Mouse (Mus musculus): Measurements from ENCODE around the gene Tia1.
"Not testable (repeated sequence)": the region's sequence is repeated elsewhere in the genome, so short reads cannot be mapped to it uniquely, and the experiment has no call there.

Gene Tia1

DNA sequence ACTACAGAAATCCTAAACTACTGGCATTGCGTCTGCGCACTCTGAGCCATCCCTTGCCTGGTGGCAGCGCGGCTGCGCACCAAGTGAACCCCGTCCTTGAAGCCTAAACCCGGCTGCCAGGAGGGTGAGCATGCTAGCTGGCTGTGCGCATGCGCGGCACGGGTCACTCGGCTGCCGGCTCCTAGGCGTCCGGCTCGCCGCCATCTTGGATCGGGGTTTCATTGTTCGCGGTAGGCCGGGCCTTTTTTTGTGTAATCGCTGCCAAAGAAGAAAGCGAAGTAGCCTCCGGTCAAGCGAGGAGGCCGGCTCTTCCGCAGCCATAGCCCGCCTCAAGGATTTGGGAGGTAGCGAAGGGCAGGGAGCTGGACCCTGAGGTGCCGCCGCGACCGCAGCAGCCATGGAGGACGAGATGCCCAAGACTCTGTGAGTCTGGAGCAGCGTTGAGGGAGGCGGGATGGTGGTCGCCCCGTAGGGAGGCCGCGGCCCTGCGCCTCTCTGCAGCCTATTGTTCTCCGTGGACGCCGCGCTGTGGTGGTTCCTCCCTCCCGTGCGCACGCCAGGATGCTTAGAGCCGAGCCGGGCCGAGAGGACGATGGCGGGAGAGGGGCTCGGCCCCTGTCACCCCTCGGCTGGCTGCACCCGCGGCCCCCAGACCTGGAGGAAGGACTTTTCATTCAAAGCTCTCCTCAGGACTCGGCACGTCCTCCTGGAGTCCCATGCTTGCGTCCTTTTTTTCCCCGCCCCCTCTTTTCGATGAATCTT is at the start of gene Tia1:
Gene Tia1, plus strand, starts transcription at position 120 of the 762 bp plus-strand sequence.
- DNase-seq (ENCODE audit: low read depth, low spot score) = peak; percentile 92

GRCm38 (mm10) chr6:86354948-86355347 is 49.1 kb upstream of the Tia1 start:
- DNase-seq (ENCODE audit: low read depth, low spot score) = no peak

DNA sequence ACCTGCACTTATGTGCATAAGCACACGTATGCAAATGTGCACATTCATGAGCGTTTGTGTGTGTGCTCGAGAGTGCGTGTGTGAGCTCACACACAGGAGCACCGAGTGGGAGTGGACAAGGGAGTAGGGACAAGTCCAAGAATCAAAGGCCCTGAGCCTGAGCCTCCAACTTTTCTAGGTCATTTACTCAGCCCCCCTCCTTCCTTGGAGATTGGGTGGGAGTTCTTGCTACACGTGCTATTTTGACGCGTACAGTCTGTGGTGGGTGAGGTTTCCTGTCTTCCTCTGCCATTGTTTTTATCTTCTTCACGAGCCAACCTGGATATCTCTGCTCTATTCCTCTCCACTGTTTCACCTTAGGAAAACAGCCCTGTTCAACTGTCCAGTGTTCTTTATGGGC is 47.1 kb upstream of the Tia1 start:
- no peak for DNase-seq (ENCODE audit: low read depth, low spot score)

DNA sequence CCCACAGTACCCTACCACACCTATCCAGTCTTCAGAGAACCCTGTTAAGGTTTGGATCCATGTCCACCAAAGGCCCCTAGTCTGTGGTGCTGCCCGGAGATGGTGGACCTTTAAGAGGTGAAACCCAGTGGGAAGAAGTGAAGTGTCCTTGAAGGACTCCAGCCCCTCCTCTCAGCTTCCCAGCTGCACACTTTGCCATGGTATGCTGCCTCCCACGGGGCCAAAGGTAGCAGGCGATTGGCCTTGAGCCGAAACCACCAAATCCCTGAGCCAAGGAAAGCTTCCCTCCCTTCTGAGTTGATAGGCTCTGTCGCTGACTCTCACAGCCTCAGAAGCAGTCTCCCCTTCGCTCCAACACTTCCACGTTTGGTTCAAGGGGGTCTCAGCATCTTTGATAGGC is 43.3 kb upstream of the Tia1 start:
- no peak for DNase-seq (ENCODE audit: low read depth, low spot score)

DNA sequence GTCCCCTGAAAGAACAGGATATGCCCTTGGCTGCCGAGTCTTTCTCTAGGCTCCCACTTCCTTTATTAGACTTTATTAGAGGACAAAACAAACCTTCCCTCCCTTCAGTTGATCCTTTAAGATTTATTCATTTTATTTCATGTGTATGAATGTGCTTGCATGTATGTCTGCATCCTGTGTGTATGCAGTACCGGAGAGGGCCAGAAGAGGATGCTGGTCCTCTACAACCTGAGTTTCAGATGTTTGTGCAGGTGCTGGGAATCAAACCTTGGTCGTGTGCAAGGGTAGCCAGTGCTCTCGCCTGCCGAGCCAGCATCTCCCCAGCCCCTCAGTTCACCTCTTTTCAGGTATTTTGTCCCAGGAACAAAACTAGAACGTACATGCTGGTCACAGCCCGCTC is 42.6 kb upstream of the Tia1 start:
- no peak for DNase-seq (ENCODE audit: low read depth, low spot score)

DNA sequence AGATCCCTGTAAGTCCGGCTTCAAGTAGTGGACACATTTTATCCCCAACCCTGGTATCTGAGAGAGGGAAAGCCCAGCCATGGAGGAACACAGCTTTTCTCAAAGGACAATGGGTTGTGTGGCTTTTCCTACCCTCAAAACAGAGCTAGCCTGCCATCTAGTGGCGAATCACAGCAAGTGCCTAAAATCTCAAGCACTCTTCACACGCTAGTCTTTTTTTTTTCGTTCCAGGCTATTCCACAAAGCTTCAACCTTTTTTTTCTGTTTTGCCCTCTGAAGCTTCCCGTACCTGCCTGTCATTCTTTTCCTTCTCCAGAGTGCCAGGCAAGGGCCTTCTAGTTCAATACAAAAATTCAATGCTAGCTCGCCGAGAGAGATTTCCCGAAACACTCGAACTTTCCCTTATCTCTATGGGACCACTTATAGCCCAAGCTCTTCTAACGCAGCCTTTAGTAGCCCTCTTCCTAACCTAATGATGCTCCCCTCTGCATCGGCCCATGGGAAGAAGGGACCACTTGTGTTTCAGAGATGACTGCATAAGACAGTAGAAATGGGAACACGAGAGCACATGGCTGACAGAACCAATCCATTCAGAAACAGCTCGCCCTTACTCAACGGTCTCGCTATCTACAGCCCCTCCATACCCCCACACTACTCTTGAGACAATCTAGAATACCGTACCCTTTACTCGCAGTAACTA is 39.4 kb upstream of the Tia1 start:
- peak; percentile 69 for DNase-seq (ENCODE audit: low read depth, low spot score)

- peak; percentile 90 for DNase-seq (ENCODE audit: low read depth, low spot score)
Measured at GRCm38 (mm10) chr6:86365371-86366124, 38.5 kb upstream of the Tia1 start, which contains the start of gene Fam136a. Gene Fam136a (plus strand): TSS chr6:86365646.

DNA sequence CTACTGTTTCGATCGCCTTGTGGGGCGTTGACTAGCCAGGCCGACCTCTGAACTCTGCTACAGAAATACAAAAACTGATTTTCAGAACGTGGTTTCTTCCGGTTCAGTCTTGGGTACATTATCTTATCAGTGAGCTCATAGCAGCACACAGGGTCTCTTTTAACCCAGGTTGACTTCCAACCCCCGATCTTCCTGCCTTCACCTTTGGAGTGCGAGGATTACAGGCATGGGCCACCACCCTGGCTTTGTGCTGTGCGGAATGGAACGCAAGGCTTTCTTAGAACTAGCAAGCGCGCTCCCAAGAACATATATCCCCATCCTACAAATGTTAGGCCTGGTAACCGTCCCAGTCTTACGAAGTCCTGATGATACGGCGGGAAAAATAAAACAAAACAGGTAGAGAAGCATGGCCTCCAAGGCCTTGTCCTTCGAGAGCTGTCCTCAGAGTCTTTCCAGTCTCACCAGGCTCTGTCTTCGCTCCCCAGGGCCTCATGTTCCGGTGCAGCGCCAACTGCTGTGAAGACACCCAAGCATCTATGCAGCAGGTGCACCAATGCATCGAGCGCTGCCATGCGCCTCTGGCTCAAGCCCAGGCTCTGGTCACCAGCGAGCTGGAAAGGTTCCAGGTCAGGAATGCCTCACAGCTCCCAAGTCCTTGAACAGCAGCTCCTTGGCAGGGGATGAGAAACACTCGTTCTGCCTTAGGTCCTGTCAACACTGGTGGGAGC is 37.7 kb upstream of the Tia1 start:
- DNase-seq (ENCODE audit: low read depth, low spot score) = no peak

DNA sequence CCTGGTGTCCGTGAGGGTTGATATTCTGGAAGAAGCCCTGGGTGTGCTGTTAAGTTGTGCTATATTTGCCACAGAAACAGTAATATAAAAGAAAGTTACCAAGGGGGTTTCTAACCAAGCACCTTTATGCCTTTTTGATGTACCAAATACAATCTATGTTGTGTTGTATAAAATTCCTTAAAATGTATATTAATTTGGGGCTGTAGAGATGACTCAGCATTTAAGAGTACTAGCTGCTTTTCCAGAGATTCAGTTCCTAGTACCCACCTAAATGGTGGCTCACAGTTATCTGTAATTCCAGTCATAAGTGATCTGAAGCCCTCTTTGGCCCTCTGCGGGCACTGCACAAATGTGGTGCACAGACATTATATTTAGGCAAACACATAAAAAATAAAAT is 37.2 kb upstream of the Tia1 start:
- DNase-seq (ENCODE audit: low read depth, low spot score) = no peak

GRCm38 (mm10) chr6:86368479-86368878 is 35.5 kb upstream of the Tia1 start:
- DNase-seq (ENCODE audit: low read depth, low spot score) = no peak

GRCm38 (mm10) chr6:86370093-86370713 is 33.8 kb upstream of the Tia1 start:
- peak; percentile 49 for DNase-seq (ENCODE audit: low read depth, low spot score)

- no peak for DNase-seq (ENCODE audit: low read depth, low spot score)
Measured at GRCm38 (mm10) chr6:86370764-86371339, 33.2 kb upstream of the Tia1 start, which contains the start of gene Snrpg. Gene Snrpg (plus strand): TSS chr6:86371304.

GRCm38 (mm10) chr6:86371340-86371911 is 32.6 kb upstream of the Tia1 start:
- DNase-seq (ENCODE audit: low read depth, low spot score) = peak; percentile 89

DNA sequence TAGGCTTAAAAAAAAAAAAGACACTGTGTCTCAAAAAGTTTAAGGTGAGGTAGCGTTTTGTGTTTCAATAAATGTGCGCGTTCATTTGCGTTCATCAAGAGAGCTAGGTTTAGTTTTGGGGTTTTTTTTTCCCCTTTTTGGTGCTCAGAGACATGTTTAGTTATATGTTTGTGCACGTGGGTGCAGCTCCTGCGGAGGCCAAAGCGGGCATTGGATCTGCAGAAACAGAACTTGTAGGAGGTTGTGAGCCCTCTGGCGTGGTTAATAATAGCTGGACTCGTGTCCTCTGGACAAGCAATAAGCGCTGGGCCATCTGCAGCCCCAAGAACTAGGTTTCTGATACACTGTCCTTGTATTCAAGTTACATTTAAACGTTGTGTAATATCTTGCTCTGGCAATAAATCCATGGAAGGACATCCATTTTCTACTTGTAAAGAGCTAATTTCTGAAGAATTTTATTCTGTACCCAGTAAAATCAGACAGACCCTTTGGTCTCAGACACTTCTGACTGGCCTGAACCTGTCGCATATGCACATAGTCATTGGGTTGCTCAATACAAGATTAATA is 32.0 kb upstream of the Tia1 start:
- no peak for DNase-seq (ENCODE audit: low read depth, low spot score)

- no peak for DNase-seq (ENCODE audit: low read depth, low spot score)
Measured at GRCm38 (mm10) chr6:86373556-86373955, 30.5 kb upstream of the Tia1 start.

DNA sequence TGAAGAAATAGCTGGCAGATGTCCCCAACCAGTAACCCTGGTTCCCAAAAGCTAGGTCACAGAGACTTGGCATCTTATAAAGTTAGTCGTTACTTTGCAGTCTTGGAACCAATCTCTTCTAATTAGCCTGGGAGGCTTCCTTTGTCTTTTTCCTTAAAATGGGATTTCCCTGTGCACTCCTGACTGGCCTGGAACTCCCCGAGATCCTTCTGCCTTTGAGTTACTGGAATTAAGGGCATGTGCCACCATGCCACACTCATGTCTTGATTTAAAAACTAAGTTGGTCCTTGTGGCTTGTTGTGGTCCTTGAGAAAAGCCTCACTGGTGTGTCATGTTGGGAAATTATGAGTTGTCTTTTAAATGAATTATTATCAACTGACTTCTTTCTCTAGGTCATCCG is 25.7 kb upstream of the Tia1 start:
- no peak for DNase-seq (ENCODE audit: low read depth, low spot score)

- DNase-seq (ENCODE audit: low read depth, low spot score) = not testable (repeated sequence)
Measured at GRCm38 (mm10) chr6:86380112-86380511, 23.9 kb upstream of the Tia1 start.

- DNase-seq (ENCODE audit: low read depth, low spot score) = no peak
Measured at GRCm38 (mm10) chr6:86382551-86382950, 21.5 kb upstream of the Tia1 start.

- DNase-seq (ENCODE audit: low read depth, low spot score) = no peak
Measured at GRCm38 (mm10) chr6:86383370-86383769, 20.6 kb upstream of the Tia1 start.

GRCm38 (mm10) chr6:86384692-86385091 is 19.3 kb upstream of the Tia1 start:
- DNase-seq (ENCODE audit: low read depth, low spot score) = no peak
